Mouse (Mus musculus): Measurements from ENCODE around the gene Pde6d.
"Not testable (repeated sequence)": the region's sequence is repeated elsewhere in the genome, so short reads cannot be mapped to it uniquely, and the experiment has no call there.

Pde6d gene

GRCm38 (mm10) chr1:86526789-86527598 is 55.4 kb downstream of the Pde6d start:
- no peak for DNase-seq (ENCODE audit: low spot score in 2 of 2)

- peak; percentile 99 to 100 for DNase-seq (ENCODE audit: low spot score in 2 of 2)
Observed at GRCm38 (mm10) chr1:86526116-86526788, 56.2 kb downstream of the Pde6d start, which contains the start of gene Ptma. TSS of gene Ptma (plus strand) at chr1:86526726.

GRCm38 (mm10) chr1:86525499-86526115 is 56.8 kb downstream of the Pde6d start:
- DNase-seq (ENCODE audit: low spot score in 2 of 2): peak in 1 of 2 experiments; percentile 71

- DNase-seq (ENCODE audit: low spot score in 2 of 2): peak; percentile 97 to 98
Observed at GRCm38 (mm10) chr1:86524619-86525498, 57.6 kb downstream of the Pde6d start.

GRCm38 (mm10) chr1:86523776-86524618 is 58.4 kb downstream of the Pde6d start:
- no peak for DNase-seq (ENCODE audit: low spot score in 2 of 2)

- DNase-seq (ENCODE audit: low spot score in 2 of 2): no peak
Observed at GRCm38 (mm10) chr1:86522286-86522871, 60.0 kb downstream of the Pde6d start.

- no peak for DNase-seq (ENCODE audit: low spot score in 2 of 2)
Observed at GRCm38 (mm10) chr1:86520361-86520760, 62.1 kb downstream of the Pde6d start.

- DNase-seq (ENCODE audit: low spot score in 2 of 2): no peak
Observed at GRCm38 (mm10) chr1:86517076-86517475, 65.4 kb downstream of the Pde6d start.

GRCm38 (mm10) chr1:86515715-86516410 is 66.6 kb downstream of the Pde6d start:
- no peak for DNase-seq (ENCODE audit: low spot score in 2 of 2)

- not testable (repeated sequence) for DNase-seq (ENCODE audit: low spot score in 2 of 2)
Observed at GRCm38 (mm10) chr1:86513031-86513430, 69.4 kb downstream of the Pde6d start.

GRCm38 (mm10) chr1:86512154-86512720 is 70.2 kb downstream of the Pde6d start:
- no peak for DNase-seq (ENCODE audit: low spot score in 2 of 2)

GRCm38 (mm10) chr1:86510676-86511441 is 71.6 kb downstream of the Pde6d start:
- no peak for DNase-seq (ENCODE audit: low spot score in 2 of 2)

- no peak for DNase-seq (ENCODE audit: low spot score in 2 of 2)
Observed at GRCm38 (mm10) chr1:86510266-86510665, 72.2 kb downstream of the Pde6d start.

- DNase-seq (ENCODE audit: low spot score in 2 of 2): peak in 1 of 2 experiments; percentile 59
Observed at GRCm38 (mm10) chr1:86509410-86509809, 73.0 kb downstream of the Pde6d start.

GRCm38 (mm10) chr1:86507866-86508265 is 74.6 kb downstream of the Pde6d start:
- no peak for DNase-seq (ENCODE audit: low spot score in 2 of 2)

GRCm38 (mm10) chr1:86506420-86506819 is 76.0 kb downstream of the Pde6d start:
- DNase-seq (ENCODE audit: low spot score in 2 of 2): no peak

- no peak for DNase-seq (ENCODE audit: low spot score in 2 of 2)
Observed at GRCm38 (mm10) chr1:86505461-86505860, 77.0 kb downstream of the Pde6d start.

- no peak for DNase-seq (ENCODE audit: low spot score in 2 of 2)
Observed at GRCm38 (mm10) chr1:86504697-86505421, 77.6 kb downstream of the Pde6d start.
